Mouse (Mus musculus) Patski (cell line): ENCODE data around the gene Hbq1b. TPM values are rescaled to one million over a fixed set of nuclear protein-coding genes. Genes with fewer than 3 reads are reported as not detected.
"Not testable (repeated sequence)": the region's sequence is repeated elsewhere in the genome, so short reads cannot be mapped to it uniquely, and the experiment has no call there.

Source experiments
- ATAC-seq: fragments of 100-300 bp; one replicate; pipeline ENCODE4 v1.8.0; 2021
- CTCF ChIA-PET: fragments of 350-600 bp; sonication (Branson Sonifier 250); formaldehyde crosslinking; loops from one replicate; lab custom pipeline; 2022; ENCODE audit warnings: inconsistent platforms; lab: Charles Lee
- POLR2A ChIA-PET: fragments of 350-600 bp; sonication (Branson Sonifier 250); formaldehyde crosslinking; loops from one replicate; lab custom pipeline; 2022; ENCODE audit warnings: antibody characterized with exemption, inconsistent platforms; lab: Charles Lee
- DNase-seq: peaks from one replicate; pipeline ENCODE4 v3.0.0-alpha.2; 2011; ENCODE audit warnings: low read depth, low spot score
- H3K27me3 ChIP-seq: fragments of 371-371 bp; one replicate; pipeline ENCODE4 v1.5.1; 2021
- CTCF ChIP-seq: fragments of 100-300 bp; IDR thresholded peaks from one replicate; pipeline ENCODE4 v1.5.1; 2021
- in situ Hi-C: fragments of 300-500 bp; cut with MboI; formaldehyde crosslinking; loops from 3 replicates; pipeline ENCODE4 v1.11.1; 2018; ENCODE audit warnings: low pct_unique_long_range_greater_than_20kb, mixed read lengths
- polyA plus RNA-seq: library from polyadenylated mRNA; unstranded; gene quantifications from one replicate; pipeline ENCODE4 v1.2.3, GENCODE M21; 2021

The Hbq1b gene
- polyA plus RNA-seq, 1 experiment from 2014 or later = not detected

DNA sequence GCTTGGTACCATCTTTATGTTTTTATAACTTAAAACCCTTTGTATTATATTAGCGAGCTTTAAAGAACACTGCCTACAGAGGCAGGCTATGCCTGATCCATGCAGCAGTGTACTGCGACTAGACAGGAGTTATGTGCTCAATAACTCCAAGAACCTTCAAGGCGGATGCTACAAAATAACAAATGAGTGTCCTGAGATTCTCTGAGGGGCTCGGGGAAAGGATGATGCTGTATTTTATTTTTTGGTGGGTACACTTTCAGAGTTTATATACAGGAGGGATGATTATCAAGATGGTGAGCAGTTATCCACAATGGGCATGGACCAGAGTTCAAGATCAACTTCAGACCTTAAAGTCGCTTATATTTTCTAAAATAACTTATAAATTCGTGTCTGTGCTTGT, 20.0 kb upstream of the Hbq1b start:
- POLR2A ChIA-PET = interaction anchor here (0.8 to 2.3 kb wide), 2 partner anchors 10 to 40 kb away, joined by 4 to 9 read pairs; partner anchors contain the start of gene Mpg
- CTCF ChIA-PET = no interaction called here
- in situ Hi-C loops = no loop called here
- no peak for ATAC-seq
- no peak for TF ChIP-seq CTCF
- H3K27me3 ChIP-seq = peaks cover 13% of the 10 kb centered on the region
- no peak for DNase-seq

DNA sequence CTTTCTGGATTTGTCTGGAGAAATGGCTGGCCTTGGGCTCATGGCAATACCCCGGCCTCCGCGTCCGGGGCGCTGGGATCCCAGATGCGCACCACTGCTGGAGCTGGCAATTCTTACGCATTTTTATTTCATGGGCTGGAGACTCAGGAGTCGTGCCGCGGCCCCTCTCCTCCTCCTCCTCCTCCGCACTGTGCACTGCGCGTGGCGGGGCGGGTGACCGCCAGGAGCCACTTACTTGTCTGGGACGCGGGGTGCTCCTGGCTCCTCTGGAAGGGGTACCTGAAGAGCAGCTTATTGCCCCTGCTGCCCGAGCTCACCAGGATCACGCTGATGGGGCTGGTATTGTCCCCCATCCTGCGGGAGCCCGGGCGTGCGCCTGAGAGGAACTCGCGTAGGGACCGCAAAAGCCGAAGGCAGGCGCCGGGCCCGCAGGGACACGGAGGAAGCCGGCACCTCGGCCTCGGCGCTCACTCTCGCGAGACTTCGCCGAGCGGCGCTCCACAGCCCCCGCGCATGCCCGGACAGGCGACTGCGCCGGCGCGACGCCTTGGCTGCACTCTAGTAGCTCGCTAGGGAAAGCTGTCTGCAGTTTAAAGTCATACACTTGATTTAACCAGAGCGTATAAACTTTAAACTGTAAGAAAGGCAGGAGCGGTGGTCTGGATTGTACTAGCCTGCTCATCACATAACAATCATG, 19.4 kb upstream of the Hbq1b start, which contains the start of gene Nprl3:
Nprl3 (minus strand) TSS at position 520 of the 697 bp plus-strand sequence.
- ChIA-PET CTCF (no interaction called here), POLR2A (interaction anchor here (0.8 to 2.3 kb wide), 2 partner anchors 10 to 40 kb away, joined by 4 to 9 read pairs; partner anchors contain the start of gene Mpg)
- ATAC-seq = peak; percentile 90
- H3K27me3 ChIP-seq = peaks cover 16% of the 10 kb centered on the region
- TF ChIP-seq CTCF = no peak
- DNase-seq = peak; percentile 37
- in situ Hi-C loops = no loop called here

DNA sequence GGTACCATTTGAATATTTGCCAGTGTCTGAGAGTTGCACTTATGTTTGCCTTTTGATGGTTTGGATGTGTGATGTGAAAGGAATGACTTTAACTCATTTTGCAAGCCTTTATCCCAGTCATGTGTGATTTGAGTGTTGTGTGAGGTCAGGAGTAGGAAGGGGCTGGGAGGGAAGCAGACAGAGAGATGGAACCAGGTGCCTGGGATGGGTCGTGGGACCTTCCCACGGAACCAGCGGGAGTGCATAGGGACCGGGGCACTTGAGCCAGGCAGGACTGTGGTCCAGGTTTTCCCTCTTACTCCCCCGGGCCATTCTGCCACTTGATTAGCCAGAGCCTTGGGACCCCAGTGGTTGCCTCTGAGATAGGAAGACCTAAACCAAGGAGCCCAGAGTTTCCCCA, 18.8 kb upstream of the Hbq1b start:
- H3K27me3 ChIP-seq = peaks cover 21% of the 10 kb centered on the region
- ChIA-PET CTCF (no interaction called here), POLR2A (interaction anchor here (2.3 kb wide), 1 partner anchor 11 kb away, joined by 9 read pairs; no protein-coding TSS in a partner anchor)
- no peak for TF ChIP-seq CTCF
- in situ Hi-C loops = no loop called here
- ATAC-seq (no peak), DNase-seq (no peak)

DNA sequence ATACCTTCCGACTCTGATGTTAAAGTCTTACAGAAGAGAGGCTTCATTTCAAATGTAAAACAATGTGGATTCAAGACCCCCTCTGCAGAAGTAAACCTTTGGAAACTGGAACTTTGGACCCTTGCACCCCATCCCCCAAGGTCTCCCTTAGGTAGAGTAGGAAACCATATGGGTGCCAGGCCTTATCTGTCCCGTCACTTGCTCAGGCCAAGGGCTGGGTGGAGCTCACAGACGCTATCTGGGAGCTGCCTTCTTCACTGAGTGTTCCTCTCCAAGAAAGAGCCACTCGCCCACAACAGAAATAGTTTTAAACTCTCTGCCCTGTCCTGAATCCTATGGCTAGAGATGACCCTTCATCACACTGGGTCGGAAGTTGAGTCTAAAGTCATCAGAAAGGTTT, 17.8 kb upstream of the Hbq1b start:
- CTCF ChIA-PET = interaction anchor here (2.3 kb wide), 1 partner anchor 11 kb away, joined by 6 read pairs; no protein-coding TSS in a partner anchor
- in situ Hi-C loops = no loop called here
- no peak for DNase-seq

DNA sequence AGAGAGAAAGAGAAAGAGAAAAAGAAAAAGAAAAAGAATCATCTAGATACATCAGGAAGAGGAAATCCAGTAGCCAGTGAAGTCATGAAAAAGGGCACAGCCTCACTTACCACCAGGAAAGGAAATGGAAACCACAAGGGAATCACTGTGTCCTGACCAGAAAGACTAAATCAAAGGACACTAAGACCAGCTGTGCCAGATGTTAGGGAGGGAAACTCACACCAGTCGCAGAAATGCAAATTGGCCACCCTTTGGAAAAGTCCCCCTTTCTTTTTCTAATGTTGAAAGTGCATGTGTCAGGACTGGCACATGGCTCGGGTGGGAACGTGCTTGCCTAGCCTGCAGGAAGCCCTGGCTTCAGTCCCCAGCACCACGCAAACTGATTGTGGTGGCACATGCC, 15.6 kb upstream of the Hbq1b start:
- ATAC-seq = no peak
- CTCF ChIA-PET = interaction anchor here (2.3 kb wide), 1 partner anchor 9 kb away, joined by 6 read pairs; no protein-coding TSS in a partner anchor
- POLR2A ChIA-PET = no interaction called here
- peaks cover 39% of the 10 kb centered on the region for H3K27me3 ChIP-seq
- DNase-seq = no peak
- in situ Hi-C loops = no loop called here
- no peak for TF ChIP-seq CTCF

More for the DNA sequence above, 17.8 kb upstream of the Hbq1b start:
- H3K27me3 ChIP-seq = peaks cover 25% of the 10 kb centered on the region
- TF ChIP-seq CTCF = no peak
- POLR2A ChIA-PET = interaction anchor here (1.0 kb wide), 1 partner anchor 47 kb away, joined by 3 read pairs; no protein-coding TSS in a partner anchor
- no peak for ATAC-seq

DNA sequence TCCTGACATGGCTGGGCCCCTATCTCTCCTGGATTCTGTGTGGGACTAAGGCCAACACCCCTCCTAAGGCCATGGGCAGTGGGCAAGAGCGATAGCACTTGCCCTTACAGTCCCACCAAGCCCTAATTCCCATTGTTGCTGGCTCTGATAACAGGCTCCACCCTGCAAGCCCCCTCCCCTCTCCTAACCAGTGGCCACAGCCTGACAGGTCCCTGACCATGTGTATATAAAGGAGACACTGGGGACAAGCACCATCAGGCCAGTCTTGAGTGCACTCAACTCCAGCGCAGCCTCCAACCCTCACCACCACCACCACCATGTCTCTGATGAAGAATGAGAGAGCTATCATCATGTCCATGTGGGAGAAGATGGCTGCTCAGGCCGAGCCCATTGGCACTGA, 10.4 kb upstream of the Hbq1b start, which contains the start of gene Hba-x:
Hba-x (plus strand) TSS at position 54 of the 400 bp plus-strand sequence.
- in situ Hi-C loops = no loop called here
- no peak for TF ChIP-seq CTCF
- CTCF ChIA-PET = no interaction called here
- POLR2A ChIA-PET = interaction anchor here (0.8 kb wide), 1 partner anchor 55 kb away, joined by 4 read pairs; no protein-coding TSS in a partner anchor
- ATAC-seq (no peak), DNase-seq (no peak)
- H3K27me3 ChIP-seq = peaks cover 73% of the 10 kb centered on the region

DNA sequence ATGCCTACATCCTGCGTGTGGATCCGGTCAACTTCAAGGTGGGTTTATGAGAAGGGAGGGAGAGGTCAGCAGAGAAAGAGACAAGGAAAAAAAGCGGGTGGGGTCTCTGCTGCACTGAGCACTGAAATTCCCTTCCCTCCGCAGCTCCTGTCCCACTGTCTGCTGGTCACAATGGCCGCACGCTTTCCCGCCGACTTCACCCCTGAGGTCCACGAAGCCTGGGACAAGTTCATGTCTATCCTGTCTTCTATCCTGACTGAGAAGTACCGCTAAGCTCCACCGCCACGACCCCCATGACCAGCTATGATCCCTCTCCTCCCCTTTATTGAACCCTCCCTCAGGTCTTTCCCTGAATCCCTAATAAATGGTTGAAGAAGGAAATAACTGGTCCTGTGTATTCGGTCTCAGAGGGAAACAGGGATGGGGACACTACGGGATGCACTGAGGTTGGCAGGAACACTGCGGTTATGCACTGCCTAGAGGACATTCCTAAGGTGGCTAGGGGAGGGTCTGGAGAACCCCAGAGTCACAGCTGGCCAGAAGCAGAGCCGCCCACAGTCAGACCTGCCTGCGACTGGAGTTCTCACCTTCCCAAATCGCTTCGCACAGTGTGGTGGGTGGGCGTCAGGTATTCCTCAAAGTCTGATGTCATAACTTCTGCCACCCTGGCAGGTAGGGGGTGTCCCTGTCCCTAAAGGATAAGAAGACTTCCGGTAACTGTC, 8.9 kb upstream of the Hbq1b start:
- CTCF ChIA-PET = interaction anchor here (1.9 kb wide), 1 partner anchor 95 kb away, joined by 8 read pairs; no protein-coding TSS in a partner anchor
- DNase-seq = no peak
- POLR2A ChIA-PET = interaction anchor here (0.6 kb wide), 1 partner anchor 1469 kb away, joined by 4 read pairs; no protein-coding TSS in a partner anchor
- no peak for TF ChIP-seq CTCF
- in situ Hi-C loops = no loop called here
- no peak for ATAC-seq
- H3K27me3 ChIP-seq = peaks cover 63% of the 10 kb centered on the region

DNA sequence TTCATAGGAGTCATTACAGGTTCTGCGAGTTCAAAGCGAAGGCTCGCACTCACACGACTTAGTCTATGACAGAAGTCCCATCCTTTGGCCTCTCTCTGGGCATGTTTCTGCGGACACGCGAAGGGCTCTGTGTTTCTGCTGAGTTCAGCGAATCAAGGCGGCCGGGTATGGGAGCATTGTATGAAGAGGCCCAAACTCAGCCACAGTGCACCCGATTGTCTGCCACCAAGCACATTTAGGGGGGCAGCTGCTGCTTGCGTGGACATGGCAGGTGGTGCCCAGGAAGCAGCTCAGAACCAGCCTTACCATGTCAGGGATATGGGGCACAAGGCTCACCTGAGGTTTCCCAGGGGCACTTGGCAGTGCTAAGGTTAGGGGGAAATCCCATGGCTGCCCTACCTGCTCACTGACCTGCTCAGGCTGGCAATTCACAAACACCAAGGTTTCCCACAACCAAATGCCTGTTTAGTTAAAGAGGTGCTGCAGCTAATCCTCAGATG, 8.3 kb upstream of the Hbq1b start:
- TF ChIP-seq CTCF = no peak
- in situ Hi-C loops = no loop called here
- H3K27me3 ChIP-seq = peaks cover 59% of the 10 kb centered on the region
- POLR2A ChIA-PET = no interaction called here
- ATAC-seq (no peak), DNase-seq (no peak)
- CTCF ChIA-PET = interaction anchor here (1.9 kb wide), 1 partner anchor 96 kb away, joined by 8 read pairs; no protein-coding TSS in a partner anchor

DNA sequence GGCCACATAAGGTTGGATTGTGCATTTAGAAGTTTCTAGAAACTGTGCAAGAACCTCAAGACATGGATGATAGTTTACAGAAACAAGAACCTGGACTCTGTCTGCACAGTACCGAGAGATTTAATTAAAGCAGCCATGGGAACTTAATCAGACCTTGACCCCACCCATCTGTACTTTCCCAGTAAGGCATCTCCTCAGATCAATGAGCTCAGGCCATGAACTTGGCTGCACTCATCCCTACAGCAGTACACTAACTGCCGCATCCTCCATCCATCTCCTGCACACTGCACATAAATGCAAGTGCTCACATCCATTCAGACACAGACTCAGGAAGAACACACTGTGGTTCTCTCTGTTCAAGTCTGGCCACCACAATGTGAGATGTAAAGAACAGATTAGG, 6.1 kb upstream of the Hbq1b start:
- TF ChIP-seq CTCF = no peak
- POLR2A ChIA-PET = no interaction called here
- no peak for ATAC-seq
- CTCF ChIA-PET = interaction anchor here (1.6 kb wide), 1 partner anchor 11 kb away, joined by 6 read pairs; no protein-coding TSS in a partner anchor
- no peak for DNase-seq
- in situ Hi-C loops = no loop called here
- peaks cover 56% of the 10 kb centered on the region for H3K27me3 ChIP-seq

DNA sequence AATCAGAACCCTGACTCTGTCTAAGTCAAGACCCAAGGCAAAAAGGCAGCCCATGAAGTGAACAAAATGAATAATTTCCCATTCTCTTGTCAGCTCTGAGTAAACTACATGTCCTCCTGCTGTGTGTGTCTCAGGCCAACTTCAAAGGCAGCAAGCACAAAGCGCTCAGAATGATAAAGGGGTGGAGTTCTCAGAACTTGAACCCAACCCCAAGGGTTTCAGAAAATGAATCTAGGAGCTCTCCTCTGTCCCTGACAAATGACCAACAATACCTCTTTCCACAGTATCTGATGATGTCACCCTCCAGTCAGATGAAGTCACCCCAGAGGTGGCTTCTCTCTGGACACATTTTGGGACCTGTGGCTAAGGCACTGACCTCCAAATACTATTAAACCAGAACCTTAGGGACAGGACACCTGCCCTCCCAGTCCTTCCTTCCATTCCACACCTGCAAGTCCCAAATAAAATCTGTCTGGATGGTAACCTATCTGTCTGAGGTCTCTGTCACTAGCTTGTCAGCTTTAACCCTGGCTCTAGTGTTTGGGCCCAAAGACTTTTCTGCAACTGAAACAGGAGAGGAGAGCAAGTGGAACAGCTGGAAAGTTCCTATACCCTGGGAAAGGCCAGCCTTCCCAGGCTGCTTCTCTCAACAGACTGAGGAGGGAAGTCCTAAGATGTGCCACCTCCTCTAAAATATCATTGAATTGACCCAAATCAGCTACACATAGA, 5.2 kb upstream of the Hbq1b start:
- TF ChIP-seq CTCF = no peak
- DNase-seq (no peak), ATAC-seq (no peak)
- ChIA-PET POLR2A (no interaction called here), CTCF (no interaction called here)
- in situ Hi-C loops = no loop called here
- peaks cover 47% of the 10 kb centered on the region for H3K27me3 ChIP-seq

DNA sequence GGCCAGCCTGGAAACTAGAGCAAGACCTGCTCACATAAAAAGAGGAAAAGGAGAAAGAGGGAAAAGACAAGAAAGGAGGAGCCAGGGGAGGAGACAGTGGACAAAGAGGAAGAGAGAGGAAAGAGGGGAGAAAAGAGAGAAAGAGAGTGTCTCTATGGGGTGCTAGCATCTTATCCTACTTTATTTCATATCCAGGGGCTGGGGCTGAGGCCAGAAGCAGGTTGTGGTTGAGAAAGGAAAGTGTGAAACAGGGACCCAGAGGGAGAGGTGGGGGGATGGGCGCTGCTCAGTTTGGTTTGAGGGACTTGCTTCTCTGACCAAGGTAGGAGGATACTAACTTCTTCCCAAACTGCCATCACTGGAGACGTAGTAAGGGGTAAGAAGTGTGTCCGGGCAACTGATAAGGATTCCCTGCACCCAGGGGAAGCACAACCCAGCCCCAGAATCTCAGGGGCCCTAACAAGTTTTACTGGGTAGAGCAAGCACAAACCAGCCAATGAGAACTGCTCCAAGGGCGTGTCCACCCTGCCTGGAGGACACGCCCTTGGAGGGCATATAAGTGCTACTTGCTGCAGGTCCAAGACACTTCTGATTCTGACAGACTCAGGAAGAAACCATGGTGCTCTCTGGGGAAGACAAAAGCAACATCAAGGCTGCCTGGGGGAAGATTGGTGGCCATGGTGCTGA, 3.5 kb upstream of the Hbq1b start, which contains the start of gene Hba-a1:
Hba-a1 (plus strand) TSS at position 421 of the 687 bp plus-strand sequence.
- H3K27me3 ChIP-seq = peaks cover 32% of the 10 kb centered on the region
- CTCF ChIA-PET, POLR2A ChIA-PET, DNase-seq, in situ Hi-C loops: not testable (repeated sequence)
- ATAC-seq = peak; percentile 6

DNA sequence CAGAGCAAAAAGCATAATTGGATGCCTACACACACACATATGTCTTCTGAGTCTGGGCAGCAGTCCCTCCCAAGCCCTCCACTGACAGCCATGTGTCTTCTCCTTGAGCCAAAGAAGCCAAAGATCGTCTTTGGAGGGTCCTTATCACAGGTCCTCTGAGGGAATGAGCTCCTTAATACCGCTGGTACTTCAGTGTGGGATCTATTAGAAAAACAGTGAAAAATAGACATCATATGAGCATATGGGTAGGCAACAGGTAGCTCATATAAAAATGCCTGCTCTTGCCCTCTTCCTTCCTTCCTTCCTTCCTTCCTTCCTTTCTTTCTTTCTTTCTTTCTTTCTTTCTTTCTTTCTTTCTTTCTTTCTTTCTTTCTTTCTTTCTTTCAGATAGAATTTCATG, 2.2 kb upstream of the Hbq1b start:
- DNase-seq, in situ Hi-C loops, POLR2A ChIA-PET, ATAC-seq: not testable (repeated sequence)
- CTCF ChIA-PET = interaction anchor here (1.0 kb wide), 1 partner anchor 102 kb away, joined by 3 read pairs; no protein-coding TSS in a partner anchor
- H3K27me3 ChIP-seq = peaks cover 25% of the 10 kb centered on the region
